Mouse (Mus musculus) kidney, adult 10 weeks (tissue): ENCODE results near the gene Mapk1ip1l. TPM values are rescaled to one million over a fixed set of nuclear protein-coding genes. Genes with fewer than 3 reads are reported as not detected.

ENCODE experiments used
- polyA plus RNA-seq: library from polyadenylated mRNA; stranded (reverse); fragments of 350-450 nt; fragmentation: Illumina TruSeq; extraction: RNeasy Lipid Tissue Mini Kit (QIAGEN cat#74804); gene quantifications from one replicate; pipeline ENCODE4 v1.2.3, GENCODE M21; 2014; ENCODE audit warnings: low read depth, low replicate concordance

The Mapk1ip1l gene
- polyA plus RNA-seq, result 60.7 TPM

GRCm38 (mm10) chr14:47297785-47298407 lies at the start of gene Mapk1ip1l:
TSS of gene Mapk1ip1l (plus strand) at chr14:47298266.

GRCm38 (mm10) chr14:47276637-47277393 lies 21.3 kb upstream of the Mapk1ip1l start, which contains the start of the genes Wdhd1 and Socs4:
TSS of gene Wdhd1 (minus strand) at chr14:47276857.
TSS of gene Socs4 (plus strand) at chr14:47276931.

GRCm38 (mm10) chr14:47367461-47367860 lies 69.4 kb downstream of the Mapk1ip1l start, which contains the start of gene Lgals3:
TSS of gene Lgals3 (plus strand) at chr14:47367751.

Other genes with a start within 250 kb of the Mapk1ip1l start
- gene Gch1, start 108.9 kb upstream of the Mapk1ip1l start, polyA plus RNA-seq, result 1.5 TPM
- 2.8 TPM for gene Wdhd1, start 21.4 kb upstream of the Mapk1ip1l start, polyA plus RNA-seq
- 38.7 TPM for gene Socs4, start 21.3 kb upstream of the Mapk1ip1l start, polyA plus RNA-seq
- gene Lgals3, start 69.5 kb downstream of the Mapk1ip1l start, polyA plus RNA-seq, result 30.9 TPM
- 1.0 TPM for gene Dlgap5, start 120.1 kb downstream of the Mapk1ip1l start, polyA plus RNA-seq
- 5.3 TPM for gene Fbxo34, start 152.2 kb downstream of the Mapk1ip1l start, polyA plus RNA-seq